Mouse (Mus musculus) cerebellum, adult 8-10 months (tissue): ENCODE results near the gene Emc10.
A peak's percentile ranks its signal among the peaks of the same experiment; 100 is the strongest.

Experiments
- DNase-seq: peaks from one replicate; pipeline ENCODE4 v3.0.0; 2022

The Emc10 gene

DNA sequence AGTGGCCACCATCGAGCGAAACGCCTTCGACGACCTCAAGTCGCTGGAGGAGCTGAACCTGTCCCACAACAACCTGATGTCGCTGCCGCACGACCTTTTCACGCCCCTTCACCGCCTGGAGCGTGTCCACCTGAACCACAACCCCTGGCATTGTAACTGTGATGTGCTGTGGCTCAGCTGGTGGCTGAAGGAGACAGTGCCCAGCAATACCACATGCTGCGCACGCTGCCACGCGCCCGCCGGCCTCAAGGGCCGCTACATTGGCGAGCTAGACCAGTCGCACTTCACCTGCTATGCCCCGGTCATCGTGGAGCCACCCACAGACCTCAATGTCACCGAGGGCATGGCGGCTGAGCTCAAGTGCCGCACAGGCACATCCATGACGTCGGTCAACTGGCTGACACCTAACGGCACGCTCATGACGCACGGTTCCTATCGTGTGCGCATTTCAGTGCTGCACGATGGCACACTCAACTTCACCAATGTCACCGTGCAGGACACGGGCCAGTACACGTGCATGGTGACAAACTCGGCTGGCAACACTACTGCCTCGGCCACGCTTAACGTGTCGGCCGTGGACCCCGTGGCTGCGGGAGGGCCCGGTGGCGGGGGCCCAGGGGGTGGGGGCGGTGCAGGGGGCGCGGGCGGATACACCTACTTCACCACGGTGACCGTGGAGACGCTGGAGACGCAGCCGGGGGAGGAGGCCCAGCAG lies 34.7 kb downstream of the Emc10 start:
- DNase-seq, result no peak

GRCm38 (mm10) chr7:44460767-44461502 lies 35.4 kb downstream of the Emc10 start:
- no peak for DNase-seq

DNA sequence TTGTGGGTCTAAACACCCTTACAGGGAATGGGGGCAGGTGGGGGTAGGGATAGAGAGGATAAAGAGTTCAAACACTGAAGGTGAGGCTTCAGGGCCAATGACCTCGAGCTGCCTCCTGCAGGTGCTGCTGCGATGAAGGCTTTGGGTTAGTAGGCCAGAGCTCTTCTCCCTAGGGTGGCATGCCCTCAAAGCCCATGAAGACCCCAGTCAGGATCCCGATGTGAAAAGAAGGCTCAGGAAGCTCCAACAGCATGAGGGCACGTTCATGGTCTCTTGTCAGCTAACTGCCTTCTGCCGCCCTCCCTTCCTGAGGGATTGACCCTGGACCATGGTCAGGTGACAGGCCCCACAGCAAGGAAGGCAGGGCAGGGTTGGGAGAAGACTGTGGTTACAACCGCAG lies 36.3 kb downstream of the Emc10 start:
- DNase-seq, result no peak

DNA sequence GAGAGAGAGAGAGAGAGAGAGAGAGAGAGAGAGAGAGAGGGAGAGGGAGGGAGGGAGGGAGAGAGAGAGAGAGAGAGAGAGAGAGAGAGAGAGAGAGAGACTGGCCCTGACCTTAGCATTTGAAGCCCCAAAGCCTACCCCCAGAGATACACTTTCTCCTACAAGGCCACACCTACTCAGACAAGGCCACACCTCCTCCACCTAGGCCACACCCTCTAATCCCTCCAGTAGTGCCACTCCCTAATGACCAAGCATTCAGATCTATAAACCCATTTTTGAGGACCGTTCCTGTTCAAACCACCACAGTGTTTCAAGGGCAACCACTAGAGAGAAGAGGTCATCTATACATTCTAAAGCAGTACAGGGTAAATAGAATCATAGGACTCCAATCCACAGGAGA lies 40.0 kb downstream of the Emc10 start:
- DNase-seq, result no peak

DNA sequence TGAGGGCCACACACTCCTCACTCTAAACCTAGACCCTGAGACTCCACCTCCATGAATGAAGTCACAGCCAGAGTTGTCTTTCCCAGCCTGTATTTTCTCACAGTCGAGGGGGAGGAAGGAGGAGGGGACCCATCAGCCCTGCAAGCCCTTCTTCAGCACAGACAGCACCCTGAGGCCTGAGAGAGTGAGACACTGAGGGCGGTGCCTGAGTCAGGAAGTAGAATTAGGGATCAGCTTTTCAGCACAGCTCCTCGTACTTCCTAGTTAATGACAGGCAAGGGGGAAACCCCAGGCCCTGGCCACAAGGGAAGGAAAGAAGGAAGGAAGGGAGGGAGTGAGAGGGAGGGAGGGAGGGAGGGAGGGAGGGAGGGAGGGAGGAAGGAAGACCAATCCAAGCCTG lies 43.1 kb downstream of the Emc10 start:
- DNase-seq, result no peak

GRCm38 (mm10) chr7:44446070-44446855 lies 50.1 kb downstream of the Emc10 start:
- no peak for DNase-seq

DNA sequence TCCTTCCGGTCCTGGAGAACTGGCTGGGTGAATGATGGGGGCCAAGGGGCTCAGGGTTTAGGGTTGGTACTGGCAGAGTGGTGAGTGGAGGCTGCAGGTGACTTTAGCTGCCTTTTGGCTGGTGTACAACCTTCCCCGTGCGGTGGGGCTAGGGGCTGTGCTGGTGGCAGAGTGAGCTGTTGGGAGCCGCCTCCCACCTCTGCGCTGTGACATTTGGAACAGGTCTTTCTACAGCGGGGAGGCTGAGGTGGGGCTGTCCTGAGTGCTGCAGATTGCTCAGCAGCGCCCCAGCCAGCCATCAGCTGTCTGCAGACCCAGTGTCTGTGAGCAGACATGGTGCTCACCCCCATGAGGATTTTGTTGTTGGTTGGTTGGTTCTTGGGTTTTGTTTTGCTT lies 50.8 kb downstream of the Emc10 start:
- DNase-seq, result no peak

GRCm38 (mm10) chr7:44444886-44445527 lies 51.3 kb downstream of the Emc10 start:
- DNase-seq, result peak; percentile 47

DNA sequence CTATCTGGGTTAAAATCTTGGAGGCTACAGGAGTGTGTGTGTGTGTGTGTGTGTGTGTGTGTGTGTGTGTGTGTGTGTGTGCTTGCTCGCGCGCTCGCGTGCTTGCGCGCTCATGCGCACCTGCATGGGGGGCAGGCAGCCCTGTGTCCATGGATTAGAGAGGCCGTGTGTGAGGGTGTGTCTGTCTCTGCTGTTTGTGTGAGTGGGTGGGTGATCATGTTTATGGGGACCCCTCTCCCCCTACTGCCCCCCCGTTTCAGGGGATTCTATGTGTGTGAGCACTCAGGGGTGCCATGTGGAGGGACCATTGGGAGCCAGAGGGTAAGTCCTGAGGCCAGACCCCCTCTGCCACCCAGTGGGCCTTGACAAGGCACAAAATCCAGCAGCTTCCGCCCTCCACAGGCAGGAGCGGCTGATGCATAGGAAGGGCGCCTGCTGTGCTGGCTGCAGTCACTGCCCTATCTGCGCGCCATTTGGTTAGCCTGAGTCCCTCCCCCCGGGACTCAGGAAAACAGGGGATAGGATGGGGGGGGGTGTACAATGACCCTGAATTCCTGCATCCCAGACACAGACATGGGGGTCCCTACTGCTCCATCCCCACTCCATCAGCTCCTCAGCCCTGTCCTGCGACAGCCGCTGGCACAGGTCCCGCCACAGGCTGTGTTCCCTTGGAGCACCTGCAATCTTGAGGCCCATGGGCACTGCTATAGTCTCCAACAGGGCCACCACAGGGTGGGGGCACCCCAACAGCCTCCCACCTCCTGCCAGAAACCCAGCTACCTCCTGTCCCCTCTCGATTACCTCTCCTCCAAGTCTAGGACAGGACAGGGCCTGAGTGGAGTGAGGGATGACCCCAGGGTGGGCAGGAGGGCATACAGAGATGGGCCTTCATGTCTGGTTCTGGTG lies 52.8 kb downstream of the Emc10 start:
- DNase-seq, result peak; percentile 73

- DNase-seq, result peak; percentile 56
These were observed 53.9 kb downstream of the Emc10 start for GRCm38 (mm10) chr7:44442407-44442821.

GRCm38 (mm10) chr7:44441648-44442109 lies 54.6 kb downstream of the Emc10 start:
- DNase-seq, result peak; percentile 73

- no peak for DNase-seq
These were observed 55.1 kb downstream of the Emc10 start for GRCm38 (mm10) chr7:44441180-44441579.

DNA sequence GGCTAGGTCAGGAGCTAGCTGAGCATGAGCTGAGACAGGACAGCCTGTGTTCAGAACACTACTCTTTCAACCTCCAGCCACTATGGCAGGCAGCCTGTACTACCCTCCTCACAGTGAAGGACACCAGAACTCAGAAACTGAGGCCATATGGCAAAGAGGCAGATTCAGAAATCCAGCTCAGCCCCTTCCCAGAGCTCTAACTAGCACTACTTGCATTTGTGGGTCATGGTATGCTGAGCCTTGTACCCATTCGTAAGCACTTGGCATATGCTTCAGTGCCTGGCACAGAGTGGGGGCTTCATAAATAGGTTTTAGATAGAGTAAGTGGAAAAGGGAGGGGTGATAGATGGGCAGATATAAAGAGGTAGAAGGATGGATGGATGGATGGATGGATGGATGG lies 55.9 kb downstream of the Emc10 start:
- DNase-seq, result peak; percentile 31
